Mouse (Mus musculus) testis, adult 2 months (tissue): ENCODE results near the gene Dbndd1.
A peak's percentile ranks its signal among the peaks of the same experiment; 100 is the strongest.

Experiments
- CTCF ChIP-seq: fragments of 200-500 bp; IDR thresholded peaks from 2 replicates; pipeline ENCODE4 v1.5.1; 2012; ENCODE audit warnings: low read depth, mild to moderate bottlenecking, inconsistent platforms, low read length, moderate library complexity; ENCODE audit not compliant: control insufficient read depth, insufficient read depth, insufficient replicate concordance
- POLR2A ChIP-seq: fragments of 200-500 bp; IDR thresholded peaks from 2 replicates; pipeline ENCODE4 v1.6.1; 2012; ENCODE audit warnings: low read depth, mild to moderate bottlenecking, inconsistent platforms, low read length, moderate library complexity; ENCODE audit not compliant: control insufficient read depth

- TF ChIP-seq POLR2A = peak; percentile 53
- TF ChIP-seq CTCF = no peak; the same call in 1 of the 2 replicates
These were observed 37.5 kb downstream of the Dbndd1 start, which contains the start of gene Afg3l1 for GRCm38 (mm10) chr8:123477737-123478258.
